Mouse (Mus musculus): ENCODE measurements around the gene Chad.

Gene Chad

DNA sequence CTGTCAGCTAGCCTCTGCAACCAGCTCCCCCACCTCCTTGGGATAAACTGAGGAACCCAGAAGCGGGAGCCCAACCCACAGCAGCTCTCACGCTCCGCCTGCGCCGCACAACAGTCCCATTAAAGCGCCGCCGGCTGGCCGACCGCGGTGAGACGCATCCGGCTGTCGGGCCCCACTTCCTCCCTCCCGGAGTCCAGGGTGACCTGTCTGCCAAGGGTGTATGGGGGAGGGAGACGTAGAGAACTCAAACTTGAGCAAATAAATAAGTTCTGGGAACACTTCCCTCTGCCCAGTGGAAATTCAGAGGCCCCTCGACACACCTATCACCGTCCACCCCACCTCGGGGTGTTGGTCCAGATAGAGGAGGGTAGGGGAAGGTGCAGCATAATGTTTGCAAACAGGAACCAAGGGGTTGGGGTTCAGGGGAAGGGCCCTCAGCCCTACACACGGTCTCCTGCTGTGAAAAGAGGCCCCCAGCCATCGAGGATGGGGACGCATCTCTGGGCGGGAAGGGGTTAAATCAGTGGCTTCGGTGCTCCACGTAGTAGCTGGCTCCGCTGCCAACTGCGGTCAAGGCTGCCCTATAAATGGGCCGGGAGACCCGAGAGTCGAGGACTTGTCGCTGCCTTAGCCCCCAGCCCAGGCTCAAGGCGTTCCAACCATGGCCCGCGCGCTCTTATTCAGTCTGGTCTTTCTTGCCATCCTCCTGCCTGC lies at the start of gene Chad:
Gene Chad, plus strand, starts transcription at position 611 of the 714 bp plus-strand sequence.
- peak; percentile 59 for DNase-seq (ENCODE audit: low spot score)

DNA sequence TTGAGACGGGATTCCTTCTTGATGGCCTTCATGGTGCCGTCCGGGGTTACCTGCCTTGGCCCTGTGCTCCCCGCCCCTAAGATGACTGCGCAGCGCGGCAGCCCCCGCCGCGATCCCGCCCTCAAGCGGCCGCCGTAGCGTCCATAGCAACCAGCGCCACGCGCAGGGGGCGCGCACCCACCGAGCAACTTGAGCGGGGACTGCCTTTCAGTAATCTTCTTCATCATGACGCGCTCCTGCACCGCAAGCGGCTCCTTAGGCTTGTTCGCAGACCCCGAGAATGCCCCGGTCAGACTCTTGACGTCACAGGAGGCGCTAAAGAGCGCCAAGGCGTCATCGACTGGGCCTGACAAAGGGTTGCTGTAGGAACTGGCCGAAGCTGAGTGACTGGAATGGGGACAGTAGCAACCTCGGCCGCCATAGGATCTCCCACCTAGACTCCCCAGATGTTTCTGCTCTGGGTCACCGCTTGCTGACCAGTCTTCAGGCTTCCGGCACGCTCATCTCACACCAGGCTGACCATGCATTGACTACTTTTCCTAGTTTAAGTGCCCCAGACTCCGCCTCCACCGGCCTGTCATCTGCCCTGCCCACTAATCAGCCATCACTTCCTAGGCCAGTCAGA lies 43.5 kb upstream of the Chad start, which contains the start of gene Mycbpap:
Gene Mycbpap, minus strand, starts transcription at position 524 of the 625 bp plus-strand sequence.
- peak; percentile 65 for DNase-seq (ENCODE audit: low spot score)

DNA sequence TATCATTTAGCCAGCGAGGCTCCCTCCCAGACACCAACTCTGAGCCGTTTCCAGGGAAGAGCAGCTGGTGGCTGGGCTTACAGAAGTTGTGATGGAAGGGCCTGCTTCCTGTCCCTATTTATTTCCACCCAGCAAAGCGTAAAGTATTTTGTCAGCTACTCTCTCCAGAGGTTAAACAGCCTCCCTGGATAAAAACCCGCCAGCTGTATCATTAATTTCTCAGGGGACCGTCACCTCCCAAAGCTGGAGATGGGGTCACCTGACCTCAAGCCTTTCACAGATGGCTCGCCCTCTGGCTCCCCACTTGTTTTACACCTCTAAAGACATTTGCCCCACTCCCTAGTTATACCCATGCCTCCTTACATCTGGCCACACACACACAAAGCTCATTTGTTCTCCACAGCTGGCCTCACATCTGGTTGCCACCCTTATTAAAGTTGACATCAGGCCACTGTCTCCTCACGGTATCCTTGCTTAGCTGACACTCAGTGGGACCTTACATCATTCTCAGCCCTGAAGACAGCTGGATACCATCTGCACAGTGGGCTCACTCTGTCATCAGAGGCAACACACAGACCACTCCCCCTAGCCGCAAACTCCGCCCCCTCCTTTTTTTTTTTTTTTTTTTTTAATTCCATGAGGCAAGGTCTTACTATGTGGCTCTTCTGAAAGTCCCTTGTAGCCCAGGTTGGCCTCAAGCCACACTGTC lies 38.5 kb upstream of the Chad start:
- DNase-seq (ENCODE audit: low spot score): no peak

DNA sequence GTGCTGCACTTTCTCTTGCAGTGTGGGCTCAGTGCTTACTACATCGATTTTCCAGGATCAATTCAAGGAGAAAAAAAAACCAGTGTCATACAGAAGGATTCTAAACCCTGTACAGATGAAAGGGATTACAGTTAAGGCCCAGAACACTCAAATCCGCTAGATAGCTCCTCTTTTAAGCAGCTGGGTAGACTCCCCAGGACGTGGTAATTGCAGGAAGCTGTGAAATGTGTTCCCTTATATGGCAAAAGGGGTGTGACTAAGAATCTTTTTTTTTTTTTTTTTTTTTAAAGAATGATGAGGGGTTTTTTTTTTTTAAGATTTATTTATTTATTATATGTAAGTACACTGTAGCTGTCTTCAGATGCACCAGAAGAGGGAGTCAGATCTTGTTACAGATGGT lies 36.0 kb upstream of the Chad start:
- no peak for DNase-seq (ENCODE audit: low spot score)

DNA sequence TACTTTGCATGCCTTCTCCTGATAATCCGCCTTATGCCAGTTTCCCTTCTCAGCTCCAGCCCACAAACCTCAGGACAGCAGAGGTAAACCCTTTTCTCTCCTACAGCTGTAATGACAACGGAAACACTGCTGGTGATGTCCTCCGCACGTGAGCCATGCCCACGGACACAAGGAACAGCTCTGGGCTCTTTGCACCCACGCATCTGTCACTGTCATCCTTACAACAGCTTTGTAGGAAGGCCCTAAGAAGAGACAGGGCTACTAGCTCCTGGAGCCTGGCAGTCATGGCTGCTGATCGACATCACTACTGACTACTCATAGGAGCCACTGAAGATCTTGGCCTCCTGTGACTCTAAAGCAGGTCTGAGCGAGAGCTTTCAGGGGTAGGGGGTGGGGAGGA lies 31.7 kb upstream of the Chad start:
- no peak for DNase-seq (ENCODE audit: low spot score)

DNA sequence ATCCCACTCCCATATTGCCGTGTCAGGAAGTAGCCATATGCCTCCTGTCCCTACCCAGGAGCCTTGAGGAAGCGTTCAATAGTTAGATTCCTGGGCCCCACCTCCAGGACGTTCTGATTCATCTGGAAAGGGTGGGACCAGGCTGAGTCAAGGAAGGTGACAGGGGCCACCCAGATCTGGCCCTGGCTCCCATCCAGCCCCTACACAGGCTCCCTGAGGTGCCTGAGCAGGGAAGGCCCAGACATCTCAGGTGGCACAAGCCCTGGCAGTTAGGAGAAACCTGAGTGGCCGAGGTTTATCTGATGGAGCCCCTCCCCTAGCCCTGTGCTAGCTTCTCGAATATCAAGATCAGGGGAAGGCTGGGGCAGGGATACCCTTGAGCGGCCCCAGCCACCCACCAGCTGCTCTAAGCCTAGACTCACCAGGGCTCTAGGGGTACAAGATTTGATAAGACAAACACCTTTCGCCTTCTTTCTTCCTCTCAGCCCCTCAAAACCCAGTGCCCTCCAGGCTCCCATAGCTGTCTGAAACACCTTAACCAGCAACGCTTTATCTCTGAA lies 26.0 kb upstream of the Chad start:
- no peak for DNase-seq (ENCODE audit: low spot score)

DNA sequence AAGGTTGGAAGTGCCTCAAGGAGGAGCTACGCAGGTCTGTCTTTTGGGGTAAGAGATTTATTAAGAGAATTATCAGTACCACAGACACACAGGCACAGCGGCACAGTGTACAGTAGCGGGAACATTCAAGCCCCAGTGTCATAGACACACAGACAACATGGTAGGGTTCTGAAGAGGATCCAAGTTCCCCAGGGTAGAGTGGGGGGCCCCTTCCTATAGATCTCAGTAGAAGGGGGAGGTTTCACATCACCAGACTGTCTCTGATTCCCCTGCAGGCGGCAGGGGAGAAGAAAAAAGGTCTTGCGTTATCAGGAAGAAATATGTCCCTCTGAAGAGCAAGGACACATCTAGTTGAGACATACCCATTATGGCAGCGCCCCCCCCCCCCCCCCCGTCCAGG lies 25.1 kb upstream of the Chad start:
- no peak for DNase-seq (ENCODE audit: low spot score)

DNA sequence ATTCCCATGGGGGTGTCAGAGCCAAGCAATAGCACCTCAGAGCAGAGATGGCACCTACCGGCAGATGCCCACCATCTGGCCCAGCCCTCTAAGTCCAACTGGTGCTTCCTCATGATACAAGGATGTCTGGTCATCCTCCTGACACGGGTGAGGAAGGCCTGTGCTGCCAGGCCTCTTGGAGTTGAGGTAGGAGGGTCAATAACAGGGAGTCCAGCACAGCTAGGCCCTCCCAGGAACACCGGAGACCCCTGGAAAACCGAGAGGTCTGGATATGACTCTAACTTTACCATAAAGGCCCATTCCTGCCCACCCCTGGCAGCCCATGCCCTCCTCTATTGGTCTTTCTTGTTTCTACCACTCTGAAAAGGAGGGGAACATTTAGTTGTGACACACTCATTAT lies 22.4 kb upstream of the Chad start:
- no peak for DNase-seq (ENCODE audit: low spot score)

DNA sequence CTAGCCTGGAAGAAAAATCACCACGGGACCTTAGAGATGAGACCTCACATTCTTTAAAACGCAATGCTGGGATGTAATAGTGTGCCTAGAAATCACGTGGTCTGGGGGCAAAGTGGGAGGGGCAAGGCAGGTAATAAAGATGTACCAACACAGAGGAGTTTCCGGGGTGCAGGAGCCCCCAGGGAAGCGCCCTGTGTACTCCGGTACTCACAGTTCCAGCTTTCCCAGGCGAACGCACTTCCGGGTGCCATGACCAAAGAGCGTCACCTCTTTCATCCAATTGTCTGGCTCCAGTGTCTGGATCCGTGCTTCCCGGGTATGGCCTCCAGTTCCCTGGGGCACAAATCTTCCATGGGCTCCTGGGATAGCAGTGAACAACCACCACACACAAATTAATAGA lies 21.5 kb upstream of the Chad start:
- no peak for DNase-seq (ENCODE audit: low spot score)

DNA sequence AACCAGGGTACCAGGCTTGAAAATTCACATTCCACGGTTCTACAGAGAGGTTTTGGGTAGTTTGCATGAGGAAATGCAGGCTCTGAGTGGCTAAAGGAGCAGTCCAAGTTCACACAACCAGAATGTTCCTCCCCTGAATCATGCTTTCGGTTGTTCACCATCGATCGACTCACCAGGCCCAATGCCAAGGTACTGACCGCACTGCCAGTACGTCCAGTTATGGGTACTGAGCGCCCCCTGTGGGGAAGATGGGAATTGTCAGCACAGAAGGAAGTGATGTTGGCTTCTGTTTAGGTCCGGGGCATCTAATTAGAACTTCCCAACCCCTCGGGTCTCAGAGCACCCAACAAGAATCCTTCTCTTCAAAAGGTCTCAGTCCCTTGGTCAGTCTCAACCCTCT lies 20.9 kb upstream of the Chad start:
- peak; percentile 88 for DNase-seq (ENCODE audit: low spot score)

DNA sequence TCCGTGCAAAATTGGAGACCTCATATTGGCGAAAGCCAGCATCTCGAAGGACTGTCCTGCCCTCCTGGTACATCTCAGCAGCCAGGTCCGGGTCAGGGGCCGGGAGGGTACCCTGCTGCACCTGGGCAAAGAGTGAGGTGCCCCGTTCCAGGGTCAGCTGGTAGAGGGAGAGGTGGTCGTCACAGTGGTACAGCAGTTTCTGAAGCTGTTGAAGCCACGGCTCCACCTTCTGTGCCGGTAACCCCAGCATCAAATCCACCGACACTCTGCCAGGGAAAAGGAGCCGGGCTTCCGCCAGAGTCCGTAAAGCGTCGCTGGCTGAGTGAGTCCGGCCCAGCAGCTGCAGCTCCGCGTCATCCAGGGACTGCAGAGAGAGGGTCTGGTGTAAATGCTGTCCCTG lies 20.4 kb upstream of the Chad start:
- DNase-seq (ENCODE audit: low spot score): no peak

DNA sequence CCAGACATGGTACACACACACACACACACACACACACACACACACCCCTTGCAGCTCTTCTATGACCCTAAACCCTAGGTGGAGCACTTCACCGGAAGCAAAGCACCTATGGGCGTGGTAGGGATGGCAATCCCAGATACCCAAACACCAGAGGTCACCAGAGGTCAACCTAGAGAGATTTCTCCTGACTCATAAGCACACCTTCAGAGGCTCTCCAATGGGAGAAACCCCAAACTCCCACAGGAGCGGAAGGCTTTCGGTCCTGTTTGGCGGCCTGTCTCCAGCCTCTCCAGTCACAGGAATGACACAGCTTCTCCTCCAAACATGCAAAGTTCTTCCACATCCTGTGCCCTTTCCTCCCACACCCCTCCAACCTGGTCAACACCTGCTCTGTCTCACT lies 18.5 kb upstream of the Chad start:
- DNase-seq (ENCODE audit: low spot score): no peak

DNA sequence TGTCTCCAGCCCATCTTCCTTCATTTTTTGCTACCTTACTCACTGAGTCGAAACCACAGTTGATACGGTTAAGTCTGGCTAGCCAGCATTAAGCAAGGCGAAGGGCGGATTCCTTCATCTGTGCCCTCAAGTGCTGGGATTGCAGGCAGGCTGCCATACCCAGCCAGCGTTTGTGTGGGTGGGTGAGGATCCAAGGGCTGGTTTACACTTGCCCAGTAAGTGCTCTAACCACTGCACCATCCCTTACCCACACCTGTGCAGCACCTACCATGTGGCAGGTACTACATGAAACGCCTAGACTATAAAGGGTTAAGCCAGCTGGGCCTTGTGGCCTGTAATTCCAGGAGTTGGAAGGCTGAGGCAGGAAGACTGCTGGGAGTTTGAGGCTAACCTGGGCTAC lies 17.6 kb upstream of the Chad start:
- no peak for DNase-seq (ENCODE audit: low spot score)

DNA sequence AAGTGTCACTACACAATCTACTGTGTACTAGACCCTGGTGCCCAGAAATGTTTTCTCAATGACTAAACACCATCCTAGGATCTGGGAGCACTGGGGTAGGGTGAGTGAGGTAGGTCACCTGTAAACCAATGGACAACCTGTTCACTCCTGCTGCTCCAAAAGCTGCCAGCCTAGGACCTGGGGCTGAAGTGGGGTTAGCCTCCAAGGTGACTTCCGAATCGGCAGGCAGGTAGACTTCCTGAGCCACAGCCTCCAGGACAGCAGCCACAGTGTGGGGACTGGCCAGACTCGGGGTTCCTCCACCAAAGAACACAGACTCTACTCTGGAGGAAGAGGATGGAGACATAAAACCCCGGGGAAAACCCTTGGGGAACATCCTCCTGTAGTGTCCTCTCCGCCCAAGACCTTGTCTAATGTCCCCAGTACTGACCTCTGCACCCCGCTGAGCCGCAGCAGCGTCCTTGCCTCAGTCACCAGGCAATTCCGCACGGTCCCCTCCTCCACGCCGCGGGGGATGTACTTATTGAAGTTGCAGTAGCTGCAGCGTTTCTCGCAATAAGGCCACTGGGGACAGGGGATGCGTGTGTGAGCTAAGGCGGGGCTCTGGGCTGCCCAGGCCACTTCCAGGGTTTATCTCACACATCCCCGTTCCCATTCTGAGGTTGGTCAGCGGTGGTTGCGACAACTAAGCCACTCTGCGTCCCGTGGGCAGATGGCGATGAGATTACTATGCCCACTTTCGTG lies 16.6 kb upstream of the Chad start:
- peak; percentile 52 for DNase-seq (ENCODE audit: low spot score)

DNA sequence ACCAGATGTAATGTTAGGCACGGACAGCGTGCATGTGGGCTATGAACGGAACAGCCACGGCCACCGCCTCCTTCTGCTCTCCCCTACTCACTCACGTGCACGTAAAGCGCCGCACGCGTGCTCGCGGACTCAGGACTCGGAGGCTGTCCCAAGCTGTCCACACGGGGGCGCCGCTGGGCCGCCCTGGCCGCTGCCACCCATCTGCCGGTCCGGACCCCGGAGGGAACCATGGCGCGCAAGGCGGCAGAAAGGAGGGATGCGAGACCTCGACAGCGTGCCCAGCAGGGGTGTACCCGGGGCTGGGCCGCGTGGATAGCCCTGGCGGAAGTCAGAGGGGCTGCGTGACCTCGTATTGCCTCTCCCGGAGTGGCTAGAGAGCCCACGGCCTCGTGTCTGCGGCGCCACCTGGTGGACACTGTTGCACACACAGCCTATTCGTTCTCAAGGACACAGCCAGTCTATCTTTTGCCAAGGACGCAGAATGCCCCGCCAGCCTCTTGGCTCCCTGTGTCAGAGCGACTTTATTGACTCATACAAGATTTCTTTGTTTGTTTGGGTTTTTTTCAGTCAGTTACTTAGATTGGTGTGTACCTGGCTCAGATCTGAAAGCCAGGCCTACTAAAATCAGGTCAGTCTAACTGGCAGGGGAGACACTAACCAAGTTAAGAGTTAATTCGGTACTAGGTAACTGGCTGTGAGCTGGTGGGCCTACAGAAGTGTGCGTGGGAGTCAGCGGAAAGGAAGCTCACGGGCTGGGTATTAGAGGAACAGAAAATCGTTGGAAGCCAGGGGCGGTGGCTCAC lies 15.8 kb upstream of the Chad start, which contains the start of gene Rsad1:
Gene Rsad1, minus strand, starts transcription at position 368 of the 803 bp plus-strand sequence.
- peak; percentile 94 for DNase-seq (ENCODE audit: low spot score)

DNA sequence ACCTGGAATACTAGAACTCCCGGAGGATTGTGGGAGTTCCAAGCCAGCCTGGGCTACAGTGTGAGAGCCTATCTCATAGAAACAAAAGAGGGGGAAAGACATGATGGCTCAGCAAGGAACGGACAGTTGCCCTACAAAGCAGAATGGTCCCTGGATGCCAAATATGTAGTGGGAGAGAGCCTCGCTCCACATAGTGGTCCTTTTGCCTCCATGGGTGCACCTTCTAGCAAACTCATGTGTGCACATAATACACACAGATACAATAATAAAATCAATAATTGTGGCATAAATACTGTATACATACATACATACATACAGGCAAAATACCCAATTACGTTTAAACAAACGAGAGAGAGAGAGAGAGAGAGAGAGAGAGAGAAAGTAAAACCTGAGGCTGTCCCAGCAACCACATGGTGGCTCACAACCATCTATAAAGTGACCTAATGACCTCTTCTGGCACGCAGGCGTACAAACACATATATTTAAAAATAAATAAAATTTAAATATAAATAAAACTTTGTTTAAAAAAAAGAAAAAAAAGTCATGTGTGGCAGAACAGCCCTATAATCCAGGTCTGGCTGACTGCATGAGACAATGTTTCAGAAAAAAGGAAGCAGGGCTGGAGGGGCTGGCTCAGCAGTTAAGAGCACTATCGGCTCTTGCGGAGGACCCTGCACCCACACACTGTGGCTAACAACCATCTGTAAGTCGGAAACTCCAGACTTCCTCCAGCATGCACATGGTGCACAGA lies 15.0 kb upstream of the Chad start:
- no peak for DNase-seq (ENCODE audit: low spot score)

DNA sequence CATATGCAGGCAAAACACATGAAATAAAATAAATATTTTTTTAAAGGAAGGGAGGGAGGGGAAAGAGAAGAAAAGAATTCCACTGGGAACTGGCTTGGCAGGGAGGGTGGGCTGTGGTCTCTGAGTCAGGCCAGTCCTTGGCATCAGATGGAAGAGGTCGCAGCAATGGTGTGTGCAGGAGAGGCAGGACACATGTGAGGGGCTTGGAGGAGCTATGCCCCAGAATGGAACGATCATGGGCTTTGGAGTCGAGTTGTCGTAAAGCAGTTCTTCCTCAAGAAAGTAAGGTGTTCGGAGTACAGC lies 14.5 kb upstream of the Chad start:
- no peak for DNase-seq (ENCODE audit: low spot score)

DNA sequence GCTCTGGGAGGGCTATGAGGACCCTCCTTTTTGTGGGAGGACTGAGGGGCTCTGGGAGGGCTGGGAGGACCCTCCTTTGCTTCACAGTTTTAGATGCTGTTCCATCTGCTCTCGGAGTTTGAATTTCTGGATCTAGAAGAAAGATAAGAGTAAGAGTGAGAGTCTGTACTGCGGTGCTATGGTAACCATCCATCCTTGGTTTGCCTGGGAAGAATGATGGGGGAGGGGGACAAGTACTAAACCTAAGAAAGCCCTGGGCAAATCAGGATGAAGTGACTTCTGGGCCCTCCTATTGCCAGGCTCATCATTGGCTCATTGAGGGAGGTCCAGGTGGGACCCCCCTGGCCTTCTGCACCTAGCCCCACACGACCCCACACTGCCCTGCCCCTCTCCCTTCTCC lies 6.6 kb upstream of the Chad start:
- DNase-seq (ENCODE audit: low spot score): no peak

DNA sequence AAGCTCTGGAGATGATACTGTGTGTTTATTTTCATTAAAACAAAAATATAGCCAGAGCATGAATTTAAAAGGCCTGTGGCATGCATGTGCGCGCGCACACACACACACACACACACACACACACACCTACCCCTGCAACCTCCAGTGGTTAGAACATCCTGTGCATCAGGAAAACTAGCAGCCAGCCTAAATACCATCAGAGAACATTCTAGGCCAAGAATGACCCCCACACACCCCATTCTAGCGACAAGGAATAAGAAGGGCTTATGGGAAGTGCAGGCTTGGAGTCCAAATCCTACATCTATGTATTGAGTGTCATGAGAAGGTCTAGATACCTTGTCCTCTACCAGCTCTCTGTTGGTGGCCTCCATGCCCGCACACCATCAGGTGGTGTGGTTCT lies 1.5 kb upstream of the Chad start:
- no peak for DNase-seq (ENCODE audit: low spot score)

DNA sequence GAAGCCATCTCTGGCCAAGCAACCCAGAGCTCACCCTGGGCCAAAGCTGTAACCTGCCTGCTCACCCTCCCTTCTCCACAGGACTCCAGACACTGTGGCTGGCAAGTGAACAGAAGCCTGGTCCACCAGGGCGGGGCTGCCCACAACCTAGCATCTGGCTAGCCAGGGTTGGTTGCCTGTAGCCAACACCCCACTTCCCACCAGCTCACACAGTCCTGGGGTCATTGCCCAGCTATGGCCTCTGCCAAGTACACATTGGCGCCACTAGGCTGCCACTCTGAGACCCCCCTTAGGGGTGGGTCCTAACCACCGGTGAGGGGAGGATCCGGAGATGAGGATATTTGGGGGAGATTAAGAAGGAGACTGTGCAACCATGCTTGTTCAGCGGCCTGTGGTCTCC lies 1.0 kb upstream of the Chad start:
- DNase-seq (ENCODE audit: low spot score): no peak

DNA sequence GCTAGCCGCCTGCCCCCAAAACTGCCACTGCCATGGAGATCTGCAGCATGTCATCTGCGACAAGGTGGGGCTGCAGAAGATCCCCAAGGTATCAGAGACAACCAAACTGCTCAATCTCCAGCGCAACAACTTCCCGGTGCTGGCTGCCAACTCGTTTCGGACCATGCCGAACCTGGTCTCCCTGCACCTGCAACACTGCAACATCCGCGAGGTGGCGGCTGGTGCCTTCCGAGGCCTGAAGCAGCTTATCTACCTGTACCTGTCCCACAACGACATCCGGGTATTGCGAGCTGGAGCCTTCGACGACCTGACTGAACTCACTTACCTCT lies 268 bp downstream of the Chad start:
- DNase-seq (ENCODE audit: low spot score): no peak

All from ovary, postnatal 36 days (tissue).